Mouse (Mus musculus): ENCODE results near the gene Mcts2.

DNA sequence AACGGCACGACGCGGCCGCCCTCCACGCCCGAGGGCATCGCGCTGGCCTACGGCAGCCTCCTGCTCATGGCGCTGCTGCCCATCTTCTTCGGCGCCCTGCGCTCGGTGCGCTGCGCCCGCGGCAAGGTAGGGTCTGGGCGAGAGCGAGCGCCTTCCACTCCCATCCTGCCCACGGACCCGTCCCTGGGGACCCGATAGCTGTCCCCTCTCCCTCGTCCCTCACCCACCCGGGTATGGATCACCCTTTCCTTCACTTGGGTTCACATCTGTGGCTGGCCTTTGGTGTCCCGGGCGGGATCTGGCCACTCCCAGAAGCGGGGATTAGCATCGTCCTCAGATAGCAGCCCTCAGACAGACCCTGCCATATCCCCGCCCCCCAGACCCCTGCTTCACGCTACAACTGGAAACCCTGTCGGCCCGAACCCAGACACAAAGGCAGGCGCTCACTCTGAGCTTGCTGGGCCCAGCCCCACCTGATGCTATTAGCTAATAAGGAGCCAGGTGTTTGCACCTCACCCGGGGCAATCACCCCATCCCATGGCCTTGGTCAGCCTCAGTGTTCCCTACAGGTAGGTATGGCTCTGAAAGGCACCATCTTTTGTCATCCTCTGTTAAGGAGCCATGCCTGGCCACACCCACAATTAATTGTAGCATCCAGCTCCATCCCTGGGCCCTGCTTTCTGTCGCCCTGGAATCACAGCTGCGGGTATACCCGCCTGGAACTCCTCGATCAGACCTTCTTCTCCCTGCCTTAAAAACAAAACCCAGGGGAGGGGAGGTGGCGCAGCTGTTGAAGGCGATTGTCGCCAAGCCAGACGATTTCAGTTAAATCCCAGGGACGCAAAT, 17.0 kb upstream of the Mcts2 start:
- no peak for TF ChIP-seq CTCF (IDR thresholded peaks at IDR 0.05; ENCODE audit: low read depth)
- TF ChIP-seq EP300 (IDR thresholded peaks at IDR 0.05; ENCODE audit: low read depth), result no peak

Data from liver, postnatal 0 days (tissue).